Mouse (Mus musculus): ENCODE results near the gene Col9a3. TPM values are rescaled to one million over a fixed set of nuclear protein-coding genes. Genes with fewer than 3 reads are reported as not detected.

Col9a3 gene
- polyA plus RNA-seq, 1 experiment from 2014 or later = 6.4 TPM

Other genes starting within 250 kb of the Col9a3 start
- gene Slco4a1, start 141.5 kb upstream of the Col9a3 start, polyA plus RNA-seq (2014; fragmentation: Nextera tagmentation; extraction: Ambion mirVana) = 1.1 and 1.9 TPM in 2 replicates
- 6.3 and 12.4 TPM in 2 replicates for gene Ntsr1, start 97.8 kb upstream of the Col9a3 start, polyA plus RNA-seq (2014; fragmentation: Nextera tagmentation; extraction: Ambion mirVana)
- gene Mrgbp, start 16.5 kb upstream of the Col9a3 start, polyA plus RNA-seq (2014; fragmentation: Nextera tagmentation; extraction: Ambion mirVana) = 52.4 and 53.9 TPM in 2 replicates
- 82.4 and 83.1 TPM in 2 replicates for gene Ogfr, start 8.5 kb upstream of the Col9a3 start, polyA plus RNA-seq (2014; fragmentation: Nextera tagmentation; extraction: Ambion mirVana)
- gene Tcfl5, start 44.9 kb downstream of the Col9a3 start, polyA plus RNA-seq (2014; fragmentation: Nextera tagmentation; extraction: Ambion mirVana) = 0.22 and 0.40 TPM in 2 replicates
- 25.6 and 39.5 TPM in 2 replicates for gene Dido1, start 112.2 kb downstream of the Col9a3 start, polyA plus RNA-seq (2014; fragmentation: Nextera tagmentation; extraction: Ambion mirVana)
- gene Gid8, start 112.3 kb downstream of the Col9a3 start, polyA plus RNA-seq (2014; fragmentation: Nextera tagmentation; extraction: Ambion mirVana) = 54.3 and 62.9 TPM in 2 replicates
- gene Slc17a9, start 127.5 kb downstream of the Col9a3 start, polyA plus RNA-seq (2014; fragmentation: Nextera tagmentation; extraction: Ambion mirVana) = 0.20 and 0.47 TPM in 2 replicates
- gene Bhlhe23, start 179.1 kb downstream of the Col9a3 start, polyA plus RNA-seq (2014; fragmentation: Nextera tagmentation; extraction: Ambion mirVana) = 0.10 TPM in 1 of 2 replicates, not detected in the other